Mouse (Mus musculus) adrenal gland (tissue): Measurements from ENCODE around the gene Zfp418.
"Not testable (repeated sequence)": the region's sequence is repeated elsewhere in the genome, so short reads cannot be mapped to it uniquely, and the experiment has no call there.

ENCODE experiments used
- intact Hi-C: fragments of 180-260 bp; cut with DNase I; formaldehyde crosslinking; loops from one replicate; pipeline ENCODE4 v1.15.1; 2025
- long read RNA-seq, 2 experiments: library from polyadenylated mRNA; unstranded; transcript quantifications; one replicate each; pipeline ENCODE4 v2.0.0; 2020; ENCODE audit warnings: borderline replicate concordance in 1 of 2; ENCODE audit not compliant: insufficient replicate concordance in 1 of 2

Gene Zfp418
- long read RNA-seq, experiment 1, partial matches to known transcripts: 0 of 2 reads
- long read RNA-seq, experiment 1, other reads (novel, unspliced or antisense): 0 of 2 reads
- long read RNA-seq, experiment 2, partial matches to known transcripts: 0 of 3 reads
- long read RNA-seq, experiment 2, other reads (novel, unspliced or antisense): 1 of 3 reads

- intact Hi-C loops: loop anchor here (2.0 kb wide), 1 partner anchor 15 kb away; no protein-coding TSS in a partner anchor
These were observed at the start of gene Zfp418 for GRCm38 (mm10) chr7:7171227-7172147. Gene Zfp418, plus strand, starts transcription at chr7:7171330.

DNA sequence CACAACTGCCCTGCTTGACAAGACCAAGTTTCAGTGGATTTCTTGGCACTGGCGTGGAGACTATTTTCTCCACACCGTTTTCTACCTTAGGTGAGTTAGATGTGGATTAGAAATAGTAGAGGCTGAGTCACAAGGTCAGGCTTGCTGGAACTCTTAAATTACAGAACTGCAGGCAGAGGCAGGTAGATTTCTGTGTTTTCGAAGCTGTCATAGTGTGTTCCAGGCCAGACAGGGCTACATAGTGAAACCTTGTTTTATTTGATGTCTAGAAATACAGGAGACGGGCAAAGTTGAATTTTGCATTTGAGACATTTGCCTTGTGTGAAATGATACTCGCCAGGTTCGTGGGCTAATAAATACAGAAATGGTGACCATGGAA is 49.5 kb upstream of the Zfp418 start:
- intact Hi-C loops: no loop called here

GRCm38 (mm10) chr7:7130491-7131124 is 40.5 kb upstream of the Zfp418 start:
- intact Hi-C loops: loop anchor here (10.0 kb wide), 1 partner anchor 154 kb away; no protein-coding TSS in a partner anchor

- intact Hi-C loops: loop anchor here (10.0 kb wide), 1 partner anchor 152 kb away; no protein-coding TSS in a partner anchor
These were observed 38.4 kb upstream of the Zfp418 start for GRCm38 (mm10) chr7:7132751-7133150.

DNA sequence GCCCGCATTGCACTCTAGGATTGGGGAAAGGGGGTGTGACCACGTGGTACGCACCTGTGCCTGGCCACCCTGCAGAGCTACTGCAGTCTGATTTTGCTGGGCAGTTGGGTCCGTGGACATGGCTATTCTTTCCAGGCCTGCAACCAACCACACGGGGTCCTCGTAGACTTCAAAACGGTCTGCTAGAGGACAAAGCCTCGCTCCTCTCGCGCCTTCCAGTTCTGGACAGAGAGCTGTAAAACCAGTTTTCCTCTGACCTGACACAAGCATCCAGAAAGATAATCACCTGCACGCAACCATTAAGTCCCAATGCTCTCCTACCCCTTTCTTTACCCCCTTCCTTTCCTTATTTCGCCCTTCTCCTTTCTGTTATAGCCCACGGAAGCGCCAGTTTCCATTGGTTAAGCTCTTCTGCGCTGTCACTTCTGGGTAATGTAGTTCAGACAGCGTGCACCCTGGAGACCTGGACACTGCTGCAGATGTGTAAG is 34.7 kb upstream of the Zfp418 start, which contains the start of gene Zfp773:
Gene Zfp773 (minus strand): TSS at position 377 of the 488 bp plus-strand sequence.
- intact Hi-C loops: loop anchor here (10.0 kb wide), 1 partner anchor 148 kb away; no protein-coding TSS in a partner anchor

GRCm38 (mm10) chr7:7144215-7144614 is 26.9 kb upstream of the Zfp418 start:
- intact Hi-C loops: no loop called here

DNA sequence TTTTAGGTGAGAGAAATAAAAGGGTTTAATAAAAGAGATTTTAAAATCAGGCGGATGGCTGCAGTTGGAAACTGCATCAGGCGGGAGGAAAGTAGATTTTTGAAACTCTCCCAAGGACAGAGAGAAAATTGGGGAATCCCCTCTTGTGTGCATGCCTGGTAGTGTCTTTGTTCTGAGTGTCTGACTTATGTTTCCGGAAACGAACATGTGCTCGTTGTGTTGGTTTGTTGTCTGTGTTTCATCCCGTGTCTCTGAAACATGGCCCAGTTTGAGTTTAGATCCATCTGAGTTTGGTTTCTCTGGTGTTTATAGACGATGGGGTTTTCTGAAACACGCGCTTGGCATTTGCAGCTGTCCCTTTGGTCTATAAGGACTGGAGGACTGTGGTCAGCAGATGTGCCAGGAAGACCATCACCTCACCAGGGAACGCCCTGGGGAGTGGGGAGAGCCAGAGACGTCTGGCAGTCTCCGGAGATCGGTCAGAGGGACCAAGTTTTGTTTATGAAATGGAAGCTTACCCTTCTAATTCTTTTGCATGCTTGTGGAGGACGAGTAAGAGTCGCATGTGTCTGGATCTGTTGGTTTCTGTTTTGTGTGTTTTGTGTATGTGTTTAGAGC is 25.0 kb upstream of the Zfp418 start:
- intact Hi-C loops: no loop called here

- intact Hi-C loops: loop anchor here (2.0 kb wide), 1 partner anchor 15 kb away; the partner anchor contains the start of gene Zfp418
These were observed 14.8 kb downstream of the Zfp418 start for GRCm38 (mm10) chr7:7185897-7186296.

DNA sequence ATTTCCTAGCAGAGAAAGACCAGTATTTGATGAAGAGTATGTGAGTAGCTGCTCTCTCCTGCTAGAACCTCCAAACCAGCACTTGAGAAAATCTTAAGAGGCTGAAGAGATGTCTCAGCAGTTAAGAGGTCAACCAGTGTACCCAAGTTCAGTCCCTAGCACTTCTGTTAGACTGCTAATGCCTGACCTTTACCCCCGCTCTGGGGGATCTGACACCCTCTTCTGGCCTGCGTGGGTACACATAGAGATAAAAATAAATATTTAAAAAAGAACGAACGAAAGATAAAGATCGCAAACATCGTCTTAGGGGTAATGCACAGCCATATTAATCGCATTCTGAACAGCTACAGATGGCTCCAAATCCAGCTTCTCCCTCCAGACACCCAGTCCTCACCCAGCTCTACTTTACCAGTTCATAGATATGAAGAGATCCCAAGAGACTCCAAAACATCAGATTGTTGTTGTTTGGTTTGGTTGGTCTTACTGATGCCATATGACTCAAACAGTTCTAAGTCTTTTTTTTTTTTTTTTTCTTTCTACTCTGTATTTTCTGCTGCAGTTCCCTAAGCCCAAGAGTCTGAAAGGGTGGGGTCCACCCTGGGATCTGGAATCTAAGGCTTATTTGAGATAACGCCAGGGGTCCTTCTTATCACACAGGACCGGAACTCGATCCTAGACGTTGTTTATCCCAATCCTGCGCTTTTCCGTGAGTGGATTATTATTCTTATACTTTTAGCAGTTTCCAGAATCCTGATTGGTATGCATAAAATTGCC is 16.5 kb downstream of the Zfp418 start:
- intact Hi-C loops: loop anchor here (2.0 kb wide), 1 partner anchor 17 kb away; the partner anchor contains the start of gene Zfp418

DNA sequence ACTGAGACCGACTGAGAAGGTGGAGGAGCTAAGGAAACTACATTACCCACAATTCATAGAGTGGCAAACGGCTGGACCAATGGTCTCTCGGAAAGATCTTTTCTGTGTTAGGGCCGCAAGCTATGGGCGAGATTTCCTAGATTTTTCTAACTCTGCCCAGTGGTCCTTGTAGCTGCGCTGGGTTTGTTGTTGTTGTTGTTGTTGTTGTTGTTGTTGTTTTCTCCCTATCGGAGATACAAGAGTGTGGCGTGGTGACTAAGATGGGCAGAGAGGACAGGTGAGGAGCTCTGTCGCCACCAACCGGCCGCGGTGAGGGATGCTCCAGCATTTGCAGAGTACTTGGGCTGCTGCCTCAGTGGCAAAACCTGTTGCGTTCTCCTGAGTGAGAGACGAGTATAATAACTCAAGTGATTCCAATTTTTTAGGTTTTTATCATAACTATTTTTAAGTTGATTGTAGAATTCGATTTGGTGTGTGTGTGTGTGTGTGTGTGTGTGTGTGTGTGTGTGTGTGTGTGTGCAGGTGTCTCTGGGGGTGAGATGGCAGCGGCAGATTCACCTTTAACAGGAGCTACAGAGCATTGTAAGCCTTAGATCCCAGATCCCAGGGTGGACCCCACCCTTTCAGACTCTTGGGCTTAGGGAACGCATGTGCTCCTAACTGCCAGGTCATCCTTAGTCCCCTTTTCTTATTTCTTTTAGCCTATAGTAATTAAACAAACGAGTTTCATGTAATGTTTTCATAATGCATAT is 17.2 kb downstream of the Zfp418 start:
- intact Hi-C loops: no loop called here

DNA sequence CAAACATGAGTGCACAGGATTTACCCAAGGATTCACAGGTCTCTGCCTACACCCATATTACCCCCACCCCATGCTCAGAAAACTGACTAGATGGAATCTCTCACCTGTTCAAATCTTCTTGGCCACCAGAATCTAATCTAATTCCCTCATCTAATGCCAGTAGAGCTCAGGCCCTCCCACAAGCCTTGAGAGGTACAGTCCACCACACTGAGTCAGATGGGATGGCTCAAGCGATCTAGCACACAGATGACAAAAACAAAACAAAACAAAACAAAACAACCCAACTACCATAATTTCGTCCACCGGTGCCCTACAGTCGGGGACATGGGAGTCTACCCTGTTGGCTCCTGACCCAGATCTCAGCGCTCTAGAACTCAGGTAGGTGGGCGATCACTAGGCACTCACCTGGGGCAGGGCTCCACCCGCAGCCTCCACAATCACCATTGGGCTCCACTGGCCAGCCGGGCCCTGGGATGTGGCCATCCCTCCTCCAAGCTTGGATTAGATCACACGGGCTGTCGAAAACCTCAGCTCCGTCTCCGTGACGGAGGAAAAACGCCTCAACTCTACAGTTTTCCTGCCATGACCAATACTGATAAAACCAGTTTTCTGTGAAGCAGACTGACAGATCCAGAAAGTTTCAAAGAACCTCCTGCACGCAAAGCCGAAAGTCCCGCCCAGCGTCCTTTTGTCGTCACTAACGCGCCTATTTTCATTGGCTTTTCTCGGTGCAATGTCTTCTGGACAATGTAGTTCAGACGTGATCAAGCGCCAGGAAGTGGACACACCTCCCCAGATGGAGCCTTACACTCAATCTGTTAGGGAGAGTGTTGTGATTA is 38.4 kb downstream of the Zfp418 start, which contains the start of gene Zfp772:
Gene Zfp772 (minus strand): TSS at position 686 of the 839 bp plus-strand sequence.
- intact Hi-C loops: not testable (repeated sequence)
